Mouse (Mus musculus): ENCODE measurements around the gene Gm49450.
"Not testable (repeated sequence)": the region's sequence is repeated elsewhere in the genome, so short reads cannot be mapped to it uniquely, and the experiment has no call there.

Gene Gm49450

DNA sequence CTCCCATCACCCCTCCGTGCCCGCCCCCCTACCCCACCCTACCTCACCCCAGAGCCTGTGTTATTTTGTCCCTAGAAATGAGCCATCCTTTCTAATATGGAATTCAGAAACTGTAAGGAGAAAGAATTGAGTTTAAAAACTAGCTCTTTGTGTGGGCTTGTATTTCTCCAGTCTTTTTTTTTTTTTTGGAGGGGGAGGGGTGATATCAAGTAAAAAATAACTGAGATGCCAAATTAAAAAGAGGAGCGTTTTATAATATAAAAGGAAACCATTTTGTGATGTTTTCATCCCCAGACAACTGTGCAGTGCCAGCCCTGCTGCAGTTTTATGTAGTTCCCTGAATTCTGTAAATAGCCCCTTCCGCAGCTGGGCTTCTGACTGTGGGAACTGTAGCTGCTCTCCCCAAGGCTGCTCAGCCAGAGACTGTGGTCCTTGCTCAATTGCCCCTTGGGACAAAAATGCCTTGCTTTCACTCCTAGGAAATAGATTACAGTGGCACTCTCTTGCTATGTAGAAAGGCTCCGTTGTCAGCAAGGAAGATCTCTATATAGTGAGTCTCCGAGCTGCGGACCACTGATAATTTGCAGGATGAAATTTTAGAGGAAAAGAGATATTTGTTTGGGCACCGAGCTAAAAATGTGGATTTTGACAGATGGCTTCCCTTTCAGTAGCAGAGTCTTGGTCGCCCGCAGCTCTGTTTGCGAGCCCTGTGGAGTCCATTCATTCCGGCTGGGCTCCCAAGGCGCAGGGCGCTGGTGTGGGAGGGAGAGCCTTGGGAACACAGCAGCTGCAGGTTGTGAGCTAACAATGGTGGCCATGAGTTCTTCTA is 1.3 kb upstream of the Gm49450 start:
- no peak for DNase-seq (ENCODE audit: low spot score)

DNA sequence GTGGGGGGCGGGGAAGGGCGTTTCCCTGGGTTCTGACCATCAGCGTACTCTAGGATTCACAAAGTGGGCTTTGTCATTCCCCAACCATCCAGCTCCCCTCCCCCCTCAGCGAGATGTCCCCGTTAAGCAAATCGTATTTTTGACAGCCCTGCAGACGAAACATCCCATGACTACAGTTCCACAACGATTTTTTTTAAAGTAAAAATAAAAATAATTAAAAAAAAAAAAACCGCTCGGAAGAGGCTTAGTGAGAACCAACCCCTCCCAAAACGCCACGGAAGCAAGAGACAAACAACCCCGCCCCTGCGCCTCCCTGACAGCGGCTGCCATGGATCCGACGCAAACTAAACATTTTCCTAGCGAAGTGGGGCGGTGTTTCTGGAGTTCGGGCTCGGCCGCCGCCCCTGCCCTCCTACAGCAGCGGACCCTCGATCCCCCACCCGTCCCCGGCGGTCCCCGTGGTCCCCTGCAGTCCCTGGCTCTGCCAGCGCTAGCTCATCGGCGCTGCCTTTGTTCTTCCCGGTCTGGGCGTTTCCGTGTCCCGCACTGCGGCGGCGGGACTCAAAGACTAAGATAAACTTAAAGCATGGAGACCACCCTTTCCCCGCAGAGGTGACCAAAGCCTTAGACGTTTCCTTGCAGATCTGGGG is 475 bp downstream of the Gm49450 start:
- peak; percentile 46 for DNase-seq (ENCODE audit: low spot score)

DNA sequence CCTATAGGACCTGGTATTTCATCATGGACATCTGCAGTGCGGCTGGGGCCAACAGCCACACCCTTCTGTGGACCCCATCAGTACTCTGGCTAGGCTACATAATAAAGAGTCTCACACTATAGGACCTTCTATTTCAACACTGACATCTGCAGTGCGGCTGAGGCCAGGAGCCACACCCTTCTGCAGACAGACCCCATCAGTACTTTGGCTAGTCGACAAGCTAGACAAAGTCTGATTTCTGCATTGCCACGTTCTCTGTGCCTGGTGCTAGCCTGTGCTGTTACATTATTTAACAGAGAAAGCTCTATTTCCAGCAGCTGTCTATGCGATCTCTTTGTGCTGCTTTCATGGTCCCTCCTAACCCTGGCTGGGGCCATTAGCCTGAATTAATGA is 1.3 kb downstream of the Gm49450 start:
- DNase-seq (ENCODE audit: low spot score), result no peak

DNA sequence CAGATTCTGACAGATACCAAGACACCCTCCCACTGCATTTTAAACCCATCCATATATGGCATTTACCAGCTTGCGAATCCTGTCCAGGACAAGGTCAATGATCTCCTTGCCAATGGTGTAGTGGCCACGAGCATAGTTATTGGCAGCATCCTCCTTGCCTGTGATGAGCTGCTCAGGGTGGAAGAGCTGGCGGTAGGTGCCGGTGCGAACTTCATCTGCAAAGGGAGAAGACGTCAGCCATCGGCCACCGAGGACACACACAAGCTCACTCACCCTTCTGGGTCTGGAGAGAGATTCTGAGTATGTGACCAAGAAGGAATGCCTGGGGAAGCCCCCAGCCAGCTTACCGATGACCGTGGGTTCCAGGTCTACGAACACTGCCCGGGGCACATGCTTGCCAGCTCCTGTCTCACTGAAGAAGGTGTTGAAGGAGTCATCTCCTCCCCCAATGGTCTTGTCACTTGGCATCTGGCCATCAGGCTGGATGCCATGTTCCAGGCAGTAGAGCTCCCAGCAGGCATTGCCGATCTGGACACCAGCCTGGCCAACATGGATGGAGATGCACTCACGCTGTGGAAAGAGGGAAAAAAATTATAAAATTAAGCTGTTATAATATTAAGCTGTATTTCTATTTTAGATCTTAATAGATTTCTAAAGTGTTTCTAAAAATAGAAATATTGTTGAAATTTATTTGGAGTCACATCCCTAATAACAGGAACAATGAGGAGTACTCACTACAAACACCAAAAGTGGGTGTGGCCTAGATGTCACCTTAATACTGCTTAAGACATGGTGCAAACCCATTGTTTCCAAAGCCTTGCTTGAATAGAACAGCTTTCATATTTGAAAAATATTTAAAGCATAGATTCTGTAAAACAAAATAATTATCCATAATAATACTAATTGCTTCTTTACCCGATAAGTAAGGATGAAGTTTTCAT is 2.0 kb downstream of the Gm49450 start:
- not testable (repeated sequence) for DNase-seq (ENCODE audit: low spot score)

DNA sequence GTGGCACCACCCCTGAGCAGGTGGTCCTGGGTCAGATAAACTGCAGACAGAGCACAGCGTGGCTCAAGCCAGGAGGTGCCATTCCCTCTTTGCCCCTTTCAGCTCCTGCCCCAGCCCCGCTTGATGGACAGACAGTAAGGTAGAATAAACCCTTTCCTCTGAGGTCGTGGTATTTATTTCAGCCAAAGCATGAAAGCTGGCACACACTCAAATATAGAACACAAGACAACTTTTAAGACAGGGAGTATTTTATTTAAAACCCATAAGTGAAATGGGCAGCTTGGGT is 3.8 kb downstream of the Gm49450 start:
- DNase-seq (ENCODE audit: low spot score), result no peak

DNA sequence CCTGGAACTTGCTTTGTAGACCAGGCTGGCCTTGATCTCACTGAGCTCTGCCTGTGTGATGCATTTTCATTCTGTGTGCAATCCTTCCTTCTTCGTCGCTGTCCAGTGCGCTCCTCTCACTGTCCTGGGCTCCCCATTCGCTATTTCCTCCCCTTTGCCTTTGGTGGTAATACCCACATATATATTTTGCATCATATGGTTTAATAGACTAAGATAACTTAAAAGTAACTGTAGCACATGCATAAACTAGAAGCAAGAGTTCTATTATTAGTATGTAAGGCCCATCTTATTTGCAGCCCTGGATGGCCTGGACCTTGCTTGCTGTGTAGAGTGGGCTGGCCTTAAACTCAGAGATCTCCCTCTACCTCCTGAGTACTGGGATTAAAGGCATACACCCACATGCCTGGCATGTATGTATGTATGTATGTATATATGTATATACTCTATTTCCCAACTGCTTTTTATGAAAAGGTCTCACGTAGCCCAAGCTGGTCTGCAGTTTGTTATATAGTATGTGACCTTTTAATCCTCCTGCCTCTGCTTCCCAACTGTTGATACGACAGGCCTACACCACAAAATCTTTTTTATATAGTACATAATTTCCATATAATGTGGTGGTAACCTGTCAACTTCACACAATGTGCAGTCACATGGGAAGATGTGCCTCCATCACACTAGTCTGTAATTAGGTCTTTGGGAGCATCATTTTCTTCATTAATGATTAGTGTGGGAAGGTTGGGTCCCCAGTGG is 4.3 kb downstream of the Gm49450 start:
- DNase-seq (ENCODE audit: low spot score), result no peak

DNA sequence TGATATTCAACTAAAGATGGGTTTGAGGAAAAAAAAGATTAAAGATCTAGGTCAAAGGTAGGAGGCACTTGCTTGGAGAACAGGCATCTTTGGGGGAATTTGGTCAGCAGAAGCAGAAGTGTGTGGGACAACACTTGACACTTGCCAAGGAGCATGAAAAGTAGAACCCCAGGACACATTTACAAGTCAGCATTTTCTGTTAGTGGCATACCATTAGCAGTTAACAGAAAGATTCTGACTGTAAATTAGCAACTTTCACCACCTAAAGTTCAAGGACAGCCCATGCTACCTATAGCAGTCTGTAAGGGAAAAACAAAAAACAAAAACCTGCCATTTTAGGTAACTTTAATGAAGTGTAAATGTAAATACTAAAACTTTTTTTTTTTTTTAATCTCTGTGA is 5.0 kb downstream of the Gm49450 start:
- no peak for DNase-seq (ENCODE audit: low spot score)

DNA sequence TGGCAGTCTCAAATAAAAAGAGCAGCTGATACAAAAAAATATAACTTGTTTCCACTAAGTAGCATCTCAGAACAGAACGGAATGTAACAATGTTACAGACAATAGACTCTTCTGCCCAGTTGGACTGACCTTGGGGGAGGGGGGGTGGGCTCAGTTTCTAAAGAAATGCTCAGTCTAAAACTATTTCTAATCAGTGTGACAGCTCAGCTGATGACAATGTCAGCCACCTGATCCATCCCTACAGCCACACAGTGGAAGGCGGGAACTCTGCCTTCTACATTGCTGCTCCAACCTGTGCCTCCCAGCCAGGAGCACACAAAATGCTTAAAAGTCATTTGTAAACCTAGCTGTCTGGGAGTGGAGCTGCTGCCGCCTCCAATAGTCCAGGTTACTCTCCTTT is 5.5 kb downstream of the Gm49450 start:
- no peak for DNase-seq (ENCODE audit: low spot score)

DNA sequence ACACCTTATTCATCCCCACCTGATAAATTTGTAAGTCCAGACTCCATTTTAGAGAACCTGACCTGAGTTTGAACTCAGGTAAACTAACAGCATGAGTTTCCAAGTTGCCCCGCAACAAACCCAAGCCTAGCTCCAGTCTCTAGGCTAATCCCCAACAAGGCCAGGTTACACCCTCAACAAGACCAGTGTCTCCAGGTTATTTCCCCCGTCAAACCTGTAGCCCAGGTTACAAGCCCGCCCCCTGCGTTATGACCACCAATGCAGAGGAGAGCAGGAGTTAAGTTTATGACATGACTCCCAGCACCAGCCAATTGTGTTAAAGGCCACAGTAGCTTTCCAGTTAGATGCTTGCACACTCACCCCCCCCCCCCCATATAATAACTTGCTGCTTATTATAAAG is 10.2 kb downstream of the Gm49450 start:
- DNase-seq (ENCODE audit: low spot score), result no peak

DNA sequence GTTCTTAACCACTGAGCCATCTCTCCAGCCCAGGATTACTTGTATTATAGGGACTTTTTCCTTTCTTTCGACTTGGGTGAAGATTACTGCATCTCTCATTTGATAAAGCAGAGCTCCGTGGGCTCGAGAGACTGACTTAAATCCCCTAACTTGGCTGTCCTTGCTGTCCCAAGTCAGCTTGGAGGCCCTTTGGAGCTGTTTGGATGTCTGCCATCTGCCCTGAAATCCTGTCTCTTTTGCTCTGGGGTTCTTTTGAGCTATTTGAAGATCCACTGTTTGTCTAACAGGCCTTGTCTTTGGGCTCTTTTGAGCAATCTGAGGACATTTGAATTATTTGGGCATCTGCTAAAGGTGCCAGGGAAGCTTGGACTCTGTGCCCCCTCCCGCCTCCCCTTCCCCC is 11.3 kb downstream of the Gm49450 start:
- DNase-seq (ENCODE audit: low spot score), result no peak

DNA sequence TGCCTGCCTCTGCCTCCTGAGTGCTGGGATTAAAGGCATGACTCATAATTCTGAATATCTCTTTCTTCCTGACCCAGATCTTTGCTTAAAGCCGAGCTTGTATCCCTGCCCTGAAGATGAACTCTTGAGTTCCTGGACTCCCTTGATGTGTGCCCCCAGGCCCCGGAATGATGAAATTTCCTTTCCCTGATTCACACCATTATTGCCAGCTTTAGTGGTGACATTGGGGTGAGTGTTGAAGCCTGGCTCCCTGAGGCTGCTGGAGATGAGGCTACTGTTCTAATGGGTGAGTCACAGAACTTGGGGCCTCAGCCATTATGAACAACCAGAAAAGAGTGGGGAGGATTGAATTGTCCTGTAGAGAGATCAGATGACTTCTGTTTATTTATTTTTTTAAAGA is 11.8 kb downstream of the Gm49450 start:
- DNase-seq (ENCODE audit: low spot score), result no peak

DNA sequence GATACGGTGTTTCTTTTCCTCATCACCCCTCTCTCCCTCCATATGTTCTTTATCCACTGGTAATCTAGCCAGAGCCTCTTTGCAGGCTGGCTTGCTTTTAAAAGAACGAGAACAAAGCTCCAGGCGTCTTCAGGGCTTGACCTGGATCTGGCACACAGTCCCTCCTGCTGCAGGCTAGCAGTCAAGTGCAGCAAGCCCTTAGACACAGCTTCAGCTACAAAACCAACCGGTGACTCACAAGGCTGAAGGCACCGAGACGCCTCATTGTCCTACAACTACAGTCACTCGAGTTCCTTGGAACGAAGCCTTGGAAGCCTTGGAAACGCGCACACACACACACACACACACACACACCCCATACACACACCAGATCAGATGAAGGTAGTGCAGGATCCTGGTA is 12.5 kb downstream of the Gm49450 start:
- DNase-seq (ENCODE audit: low spot score), result no peak

DNA sequence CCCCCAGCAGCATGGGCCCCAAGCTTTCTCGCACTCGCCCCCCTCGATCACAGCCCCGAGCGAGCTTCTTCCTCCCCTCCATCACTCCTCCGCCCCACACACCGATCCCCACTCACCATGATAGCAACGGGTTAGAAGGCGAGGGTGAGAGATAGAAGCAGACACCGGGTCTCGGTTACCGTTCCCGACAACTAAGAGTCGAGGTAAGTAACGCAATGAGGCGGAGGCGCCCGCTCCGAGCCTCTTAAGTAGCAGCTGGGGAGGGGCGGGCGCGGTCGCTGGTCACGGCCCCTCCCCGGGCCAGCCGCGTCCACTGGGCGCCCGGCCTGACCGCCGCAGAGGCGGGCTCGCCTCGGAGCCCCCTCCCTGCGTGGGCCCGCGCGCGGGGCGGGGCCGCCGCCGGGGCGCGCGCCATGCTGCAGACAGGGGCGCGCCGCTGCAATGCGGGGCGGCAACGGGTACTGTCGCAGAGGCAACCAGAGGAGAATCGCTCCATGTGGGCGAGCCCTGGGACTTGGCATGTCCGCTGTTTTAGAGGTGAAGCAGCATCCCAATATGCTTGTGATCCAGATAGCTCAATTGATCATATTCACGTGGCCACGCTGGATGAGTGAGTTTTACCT is 19.0 kb downstream of the Gm49450 start, which contains the start of gene Tuba1b:
Gene Tuba1b (minus strand): TSS at position 349 of the 623 bp plus-strand sequence.
- DNase-seq (ENCODE audit: low spot score), result peak; percentile 87

DNA sequence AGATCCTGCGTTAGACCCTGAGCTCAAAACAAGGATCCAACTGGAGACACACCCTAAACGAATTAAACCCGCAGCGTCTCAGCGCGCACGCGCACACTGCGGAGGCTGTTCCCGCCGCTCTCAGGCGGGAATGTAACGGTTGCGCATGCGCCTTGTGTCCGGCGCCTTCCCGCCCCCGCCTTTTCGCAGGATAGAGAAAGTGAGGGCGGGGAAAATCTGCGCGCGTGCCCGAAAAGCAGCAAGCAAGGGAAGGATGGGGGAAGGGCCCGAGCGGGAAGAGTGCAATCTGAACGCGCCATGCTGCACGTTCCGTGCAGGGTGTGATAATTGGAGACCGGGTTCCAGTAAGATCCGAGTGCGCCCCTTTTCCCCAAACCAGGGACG is 19.5 kb downstream of the Gm49450 start:
- peak; percentile 93 for DNase-seq (ENCODE audit: low spot score)

DNA sequence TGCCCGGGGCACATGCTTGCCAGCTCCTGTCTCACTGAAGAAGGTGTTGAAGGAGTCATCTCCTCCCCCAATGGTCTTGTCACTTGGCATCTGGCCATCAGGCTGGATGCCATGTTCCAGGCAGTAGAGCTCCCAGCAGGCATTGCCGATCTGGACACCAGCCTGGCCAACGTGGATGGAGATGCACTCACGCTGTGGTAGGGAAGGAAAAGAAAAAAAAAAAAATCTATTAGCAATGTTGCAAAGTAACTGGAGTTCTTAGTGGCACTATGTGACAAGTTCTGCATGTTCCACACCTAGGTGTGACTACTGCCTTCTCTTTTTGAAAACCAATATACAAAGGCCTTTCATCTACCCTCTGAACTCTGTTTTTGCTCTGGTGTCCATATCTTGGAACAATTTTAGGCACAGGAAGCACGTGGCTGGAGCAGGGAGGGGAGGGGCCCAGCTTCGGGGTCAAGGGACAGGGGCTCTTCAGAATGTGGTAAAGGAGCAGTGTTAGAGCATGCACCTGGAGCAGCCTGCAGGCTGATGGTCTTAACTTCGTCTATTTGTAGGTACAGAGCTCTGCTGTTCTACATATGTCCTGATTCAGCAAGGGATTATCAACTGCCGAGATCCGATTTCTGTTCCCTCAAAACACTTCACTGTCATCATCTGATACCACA is 20.2 kb downstream of the Gm49450 start:
- not testable (repeated sequence) for DNase-seq (ENCODE audit: low spot score)

DNA sequence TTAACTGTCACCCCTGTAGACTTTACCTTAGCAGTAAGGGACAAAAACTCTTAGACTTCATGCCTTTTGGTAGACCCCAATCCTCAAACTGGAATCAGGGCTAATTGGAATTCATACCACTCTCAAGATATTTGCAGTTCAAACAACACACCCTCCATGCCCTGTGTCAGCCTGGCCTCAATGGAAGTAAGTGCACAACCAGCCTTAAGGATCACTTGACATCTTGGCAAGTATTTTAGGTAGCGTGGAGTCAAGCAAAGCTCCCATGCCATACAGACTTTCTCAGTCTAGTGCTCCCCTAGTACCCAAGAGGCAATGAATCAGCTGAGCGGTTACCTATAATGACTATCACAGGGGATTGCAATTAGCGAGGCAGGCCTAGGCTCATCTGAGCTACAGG is 22.4 kb downstream of the Gm49450 start:
- no peak for DNase-seq (ENCODE audit: low spot score)

DNA sequence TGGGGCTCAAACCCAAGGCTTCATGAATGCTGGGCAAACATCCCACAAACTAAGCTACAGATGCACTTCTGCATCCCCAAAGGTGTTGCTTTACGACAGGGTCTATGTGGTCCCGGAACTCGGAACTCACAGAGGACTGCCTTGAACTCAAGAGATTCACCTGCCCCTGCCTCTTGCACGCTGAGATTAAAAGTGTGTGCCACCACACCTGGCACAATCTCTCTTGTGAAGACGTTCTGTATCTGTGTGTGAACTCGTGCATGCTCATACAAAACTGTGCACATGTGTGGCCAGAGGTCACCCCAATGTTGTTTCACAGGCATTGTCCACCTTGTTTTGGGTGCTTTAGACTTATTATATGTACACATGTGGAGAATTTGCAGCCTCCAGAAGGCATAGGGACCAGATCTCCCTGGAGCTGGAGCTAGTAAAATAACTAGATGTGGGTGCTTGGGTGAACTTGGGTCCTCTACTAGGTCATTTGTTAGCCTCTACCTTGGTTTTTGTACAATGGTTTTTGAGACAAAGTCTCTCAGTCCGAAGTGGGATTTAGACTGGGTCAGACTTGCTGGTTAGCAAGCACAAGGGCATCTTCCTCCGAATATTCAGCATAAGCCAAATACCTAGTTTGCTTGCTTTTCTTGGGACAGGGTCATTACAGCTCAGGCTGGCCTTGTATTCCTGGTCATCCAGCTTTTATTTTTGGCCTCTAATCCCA is 23.2 kb downstream of the Gm49450 start:
- no peak for DNase-seq (ENCODE audit: low spot score)

DNA sequence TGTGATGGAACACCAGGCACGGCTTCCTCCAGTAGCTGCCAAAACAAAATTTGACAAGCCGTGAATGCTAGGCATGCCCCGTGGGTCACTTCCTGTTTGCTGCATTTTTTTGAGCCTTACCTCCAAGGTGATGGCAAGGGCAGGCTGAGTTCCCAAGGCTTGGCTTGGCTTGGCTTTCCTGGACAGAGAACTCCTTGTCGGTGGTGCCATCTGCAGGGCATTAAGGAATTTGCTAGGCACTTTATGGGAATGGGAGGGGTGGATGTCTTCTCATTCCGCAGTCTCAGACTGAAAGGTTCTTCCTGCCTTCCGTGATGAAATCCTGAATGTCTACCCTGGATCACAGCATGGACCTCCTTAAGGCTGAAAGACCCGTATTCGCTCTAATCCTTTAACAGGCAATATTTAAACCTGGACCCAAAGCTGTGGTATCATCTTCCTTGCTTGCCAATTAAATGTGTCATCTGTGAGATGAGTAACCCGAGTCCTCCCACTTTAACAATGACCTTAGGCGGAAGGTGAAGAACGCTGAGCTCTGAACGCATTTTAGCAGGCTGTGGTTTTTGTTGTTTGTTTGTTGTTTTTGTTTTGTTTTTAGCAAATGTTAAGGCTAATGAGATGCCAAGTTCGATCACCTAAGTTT is 24.6 kb downstream of the Gm49450 start:
- peak; percentile 45 for DNase-seq (ENCODE audit: low spot score)

DNA sequence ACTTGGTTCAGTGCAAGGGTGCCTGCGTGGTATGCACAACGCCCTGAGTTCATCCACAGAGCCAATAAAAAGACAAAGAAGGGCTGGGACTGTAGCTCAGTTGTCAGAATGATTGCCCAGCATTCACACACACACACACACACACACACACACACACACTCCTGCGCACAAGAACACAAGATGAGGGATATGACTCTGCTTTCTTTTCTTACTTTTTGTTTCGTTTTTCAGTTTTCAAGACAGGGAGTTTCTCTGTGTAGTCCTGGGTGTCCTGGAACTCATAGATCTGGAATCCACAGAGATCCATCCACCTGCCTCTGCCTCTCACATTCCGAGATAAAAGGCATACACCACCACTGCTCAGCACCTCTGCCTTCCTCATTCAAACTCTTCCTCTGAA is 25.8 kb downstream of the Gm49450 start:
- DNase-seq (ENCODE audit: low spot score), result no peak

DNA sequence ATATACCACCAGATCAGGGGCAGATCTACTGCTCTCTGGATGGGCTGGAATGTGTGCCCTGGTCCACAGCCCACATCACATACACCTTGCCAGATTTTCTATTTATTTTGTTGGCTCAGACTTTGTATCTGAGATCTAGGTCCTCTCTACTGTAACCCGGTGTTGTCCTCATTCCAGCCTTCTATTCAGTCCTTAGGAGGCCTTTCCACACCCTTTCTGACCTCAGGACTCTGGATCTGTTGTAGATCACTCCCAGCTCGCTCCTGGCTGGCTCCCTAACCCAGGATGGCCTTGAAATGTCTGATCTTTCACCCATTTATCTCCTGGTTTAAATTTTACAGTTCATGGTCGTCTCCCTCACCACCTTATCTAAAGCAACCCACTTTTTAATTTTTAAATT is 28.7 kb downstream of the Gm49450 start:
- no peak for DNase-seq (ENCODE audit: low spot score)

Measured in urinary bladder, postnatal 25 days (tissue).